Mouse (Mus musculus) adrenal gland, postnatal 0 days (tissue): ENCODE results near the gene Map6. TPM values are rescaled to one million over a fixed set of nuclear protein-coding genes. Genes with fewer than 3 reads are reported as not detected.

Experiments
- polyA plus RNA-seq: library from polyadenylated mRNA; unstranded; fragments of >200 nt; fragmentation: Nextera tagmentation; extraction: Ambion mirVana; gene quantifications from 2 replicates; pipeline ENCODE4 v1.2.1, GENCODE M21; 2015

Gene Map6
- 17.1 and 38.2 TPM in 2 replicates for polyA plus RNA-seq

DNA sequence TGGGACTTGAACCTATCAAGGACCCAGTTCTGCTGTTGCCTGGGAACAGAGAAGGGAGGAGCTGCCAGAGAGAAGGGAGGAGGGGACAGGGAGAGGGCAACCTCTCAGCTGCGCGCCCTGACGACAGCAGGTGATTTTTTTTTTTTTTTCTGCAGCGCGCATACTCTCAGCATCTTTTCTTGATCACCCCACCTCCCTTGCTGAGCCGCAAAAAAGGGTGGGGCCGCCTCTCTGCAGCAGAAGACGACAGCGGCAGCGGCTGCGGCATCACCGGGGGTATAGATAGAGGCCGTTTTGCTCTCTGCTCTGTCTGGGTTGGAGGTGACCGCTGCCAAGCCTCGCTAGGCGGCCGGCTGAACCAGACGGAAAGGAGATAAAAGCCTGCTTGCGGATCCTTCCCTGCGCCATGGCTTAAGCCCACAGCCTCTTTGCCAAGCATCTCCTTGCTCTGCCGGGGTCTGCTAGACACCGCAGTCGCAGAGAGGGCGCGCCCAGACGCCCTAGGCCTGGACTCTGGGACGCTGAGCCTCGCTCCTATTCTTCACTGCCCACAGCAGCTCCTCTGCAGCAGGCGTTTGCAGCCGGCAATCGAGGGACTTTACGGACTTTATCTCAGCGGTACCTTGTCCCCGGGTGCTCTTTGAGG is at the start of gene Map6:
Map6 (plus strand) TSS at position 197 of the 646 bp plus-strand sequence.

DNA sequence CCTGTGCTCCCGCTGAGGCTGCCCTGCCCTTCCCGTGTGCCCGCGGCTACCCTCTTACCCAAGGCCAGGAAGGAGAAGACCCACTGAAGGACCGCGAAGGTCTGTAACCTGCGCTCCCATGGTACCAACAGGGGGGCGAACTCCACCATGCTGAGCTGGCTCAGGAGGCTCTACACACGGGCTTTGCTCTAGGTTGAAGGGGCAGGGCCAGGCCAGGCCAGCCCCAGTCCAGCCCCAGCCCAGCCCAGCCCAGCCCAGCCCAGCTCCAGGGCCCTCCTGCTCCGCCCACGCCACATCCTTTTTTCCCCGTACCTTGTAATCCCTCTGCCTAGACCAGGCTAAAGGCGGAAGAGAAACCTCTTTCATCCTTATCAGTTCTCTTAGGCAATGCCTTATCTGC is 28.8 kb upstream of the Map6 start, which contains the start of gene Mogat2:
Mogat2 (minus strand) TSS at position 203 of the 400 bp plus-strand sequence.

DNA sequence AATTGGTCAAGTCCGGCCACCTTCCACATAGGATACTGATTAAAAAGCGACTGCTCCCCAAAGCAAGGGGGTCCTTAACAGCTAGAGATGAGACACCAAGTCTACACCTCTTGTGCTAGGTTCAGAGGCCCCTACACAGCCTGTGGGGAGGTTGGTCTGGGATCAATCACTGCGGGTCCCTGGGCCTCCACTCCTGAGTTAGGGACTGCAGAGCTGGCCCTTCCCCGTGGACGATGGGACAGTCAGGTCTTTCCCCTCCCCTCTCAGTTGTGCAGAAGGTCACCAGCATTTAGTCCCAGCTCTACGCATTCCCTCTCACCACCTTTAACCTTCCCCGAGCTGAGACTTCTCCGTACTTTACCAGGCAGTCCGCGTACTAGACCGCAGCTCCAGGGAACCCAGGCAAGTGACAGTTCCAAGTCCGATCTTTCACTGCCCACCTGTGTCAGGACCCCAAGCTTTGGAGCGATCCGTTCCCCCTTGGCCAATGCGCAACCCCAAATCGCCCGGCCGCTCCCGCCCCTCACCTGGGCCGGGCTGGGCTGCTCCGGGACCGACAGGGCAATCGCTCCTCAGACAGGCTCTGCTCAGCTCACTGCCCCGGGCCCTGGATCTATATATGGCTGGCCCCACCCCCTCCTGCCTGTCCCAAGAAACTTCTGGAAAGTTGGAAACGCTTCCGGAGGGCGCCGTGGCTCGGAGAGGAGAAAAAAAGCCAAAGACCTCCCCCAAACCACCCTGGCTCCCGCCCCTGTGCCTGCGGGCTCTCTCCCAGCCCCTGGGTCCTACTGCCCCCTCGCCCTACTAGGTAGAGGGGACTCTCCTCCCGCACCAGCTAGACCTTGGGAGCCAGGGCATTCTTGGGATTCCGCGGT is 85.5 kb downstream of the Map6 start, which contains the start of gene Serpinh1:
Serpinh1 (minus strand) TSS at position 714 of the 875 bp plus-strand sequence.

DNA sequence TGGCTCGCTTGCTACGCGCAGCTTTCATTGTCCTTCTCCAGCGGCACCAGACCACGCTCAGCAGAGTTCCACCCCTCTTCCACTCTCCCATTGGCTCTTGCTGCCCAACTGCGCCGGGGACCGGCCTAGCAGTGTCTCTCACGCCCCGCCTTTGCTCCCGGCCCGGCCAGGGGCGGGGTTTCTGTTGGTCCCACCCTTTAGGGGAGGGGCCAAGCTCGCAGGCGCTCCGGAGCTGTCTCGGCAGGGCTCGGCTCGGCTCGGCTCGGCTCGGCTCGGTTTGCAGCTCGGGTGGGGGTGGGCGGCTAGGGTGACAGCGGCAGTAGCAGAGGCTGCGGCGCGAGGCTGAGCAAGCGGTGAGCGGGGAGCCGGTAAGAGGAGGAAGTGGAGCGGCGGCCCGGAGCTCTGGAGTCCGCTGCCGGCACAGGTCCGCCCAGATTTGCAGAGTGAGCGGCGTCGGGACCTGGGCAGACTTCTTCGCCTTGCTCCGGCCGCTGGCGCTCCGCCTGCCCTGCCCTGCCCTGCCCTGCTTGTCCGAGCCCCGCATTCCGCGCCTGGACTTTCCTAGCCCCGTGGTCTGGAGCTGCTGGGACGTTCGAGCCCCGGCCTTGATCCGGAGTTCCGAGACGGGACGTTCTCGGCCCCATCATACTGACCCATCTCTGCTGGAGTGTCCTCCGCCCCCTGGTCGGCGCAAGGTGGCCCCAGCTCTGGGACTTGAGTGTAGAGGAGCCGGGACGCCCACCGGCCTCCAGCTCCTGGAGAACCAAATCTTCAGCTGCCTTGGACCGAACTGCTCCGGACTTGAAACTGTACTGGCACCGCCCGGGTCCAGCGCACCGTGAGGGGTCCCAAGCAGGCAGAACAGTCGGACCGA is 114.2 kb downstream of the Map6 start, which contains the start of gene Gdpd5:
Gdpd5 (plus strand) TSS at position 201 of the 874 bp plus-strand sequence.

Other genes starting within 250 kb of the Map6 start
- 12.2 and 14.1 TPM in 2 replicates for gene Uvrag, start 126.3 kb upstream of the Map6 start, polyA plus RNA-seq
- gene Dgat2, start 84.7 kb upstream of the Map6 start, polyA plus RNA-seq: 15.5 and 21.2 TPM in 2 replicates
- gene Mogat2, start 28.8 kb upstream of the Map6 start, polyA plus RNA-seq: 0.36 and 1.2 TPM in 2 replicates
- gene Serpinh1, start 85.8 kb downstream of the Map6 start, polyA plus RNA-seq: 474 and 480 TPM in 2 replicates
- 12.0 and 13.7 TPM in 2 replicates for gene Gdpd5, start 114.0 kb downstream of the Map6 start, polyA plus RNA-seq
- 1.6 and 1.8 TPM in 2 replicates for gene Klhl35, start 198.6 kb downstream of the Map6 start, polyA plus RNA-seq
- gene Rps3, start 216.3 kb downstream of the Map6 start, polyA plus RNA-seq: 841 and 1,411 TPM in 2 replicates